Mouse (Mus musculus): ENCODE measurements at regions not wholly inside any gene's neighbourhood (a gene's known extent, or its start where the extent isn't known, plus 50 kb on each side); places are given as distances from the start of the nearest gene placed in this dataset.

- DNase-seq (ENCODE audit: low read depth, low spot score), result no peak
These were observed 188.5 kb upstream of the Adgrl2 start for GRCm38 (mm10) chr3:149178891-149179290.

GRCm38 (mm10) chr3:149174689-149175390, 184.5 kb upstream of the Adgrl2 start:
- DNase-seq (ENCODE audit: low read depth, low spot score), result no peak

GRCm38 (mm10) chr3:149173537-149173936, 183.2 kb upstream of the Adgrl2 start:
- DNase-seq (ENCODE audit: low read depth, low spot score), result no peak

- DNase-seq (ENCODE audit: low read depth, low spot score), result no peak
These were observed 181.4 kb upstream of the Adgrl2 start for GRCm38 (mm10) chr3:149171766-149172165.

- DNase-seq (ENCODE audit: low read depth, low spot score), result no peak
These were observed 179.8 kb upstream of the Adgrl2 start for GRCm38 (mm10) chr3:149170191-149170590.

- DNase-seq (ENCODE audit: low read depth, low spot score), result no peak
These were observed 179.1 kb upstream of the Adgrl2 start for GRCm38 (mm10) chr3:149169442-149169841.

GRCm38 (mm10) chr3:149167997-149168396, 177.6 kb upstream of the Adgrl2 start:
- no peak for DNase-seq (ENCODE audit: low read depth, low spot score)

GRCm38 (mm10) chr3:149164804-149165203, 174.4 kb upstream of the Adgrl2 start:
- DNase-seq (ENCODE audit: low read depth, low spot score), result no peak

GRCm38 (mm10) chr3:149163591-149163990, 173.2 kb upstream of the Adgrl2 start:
- DNase-seq (ENCODE audit: low read depth, low spot score), result no peak

GRCm38 (mm10) chr3:149160833-149161232, 170.5 kb upstream of the Adgrl2 start:
- no peak for DNase-seq (ENCODE audit: low read depth, low spot score)

- DNase-seq (ENCODE audit: low read depth, low spot score), result no peak
These were observed 167.0 kb upstream of the Adgrl2 start for GRCm38 (mm10) chr3:149157381-149157780.

- DNase-seq (ENCODE audit: low read depth, low spot score), result no peak
These were observed 162.0 kb upstream of the Adgrl2 start for GRCm38 (mm10) chr3:149152312-149152711.

GRCm38 (mm10) chr3:149150796-149151195, 160.4 kb upstream of the Adgrl2 start:
- DNase-seq (ENCODE audit: low read depth, low spot score), result no peak

- no peak for DNase-seq (ENCODE audit: low read depth, low spot score)
These were observed 158.3 kb upstream of the Adgrl2 start for GRCm38 (mm10) chr3:149148608-149149007.

GRCm38 (mm10) chr3:149147916-149148315, 157.6 kb upstream of the Adgrl2 start:
- no peak for DNase-seq (ENCODE audit: low read depth, low spot score)

- no peak for DNase-seq (ENCODE audit: low read depth, low spot score)
These were observed 156.3 kb upstream of the Adgrl2 start for GRCm38 (mm10) chr3:149146673-149147072.

- no peak for DNase-seq (ENCODE audit: low read depth, low spot score)
These were observed 150.1 kb upstream of the Adgrl2 start for GRCm38 (mm10) chr3:149140461-149140860.

- DNase-seq (ENCODE audit: low read depth, low spot score), result no peak
These were observed 143.9 kb upstream of the Adgrl2 start for GRCm38 (mm10) chr3:149134028-149134938.

GRCm38 (mm10) chr3:149118806-149119205, 128.5 kb upstream of the Adgrl2 start:
- DNase-seq (ENCODE audit: low read depth, low spot score), result no peak

- no peak for DNase-seq (ENCODE audit: low read depth, low spot score)
These were observed 127.3 kb upstream of the Adgrl2 start for GRCm38 (mm10) chr3:149117684-149118056.

GRCm38 (mm10) chr3:149117018-149117683, 126.8 kb upstream of the Adgrl2 start:
- DNase-seq (ENCODE audit: low read depth, low spot score), result no peak

GRCm38 (mm10) chr3:149116604-149117003, 126.2 kb upstream of the Adgrl2 start:
- no peak for DNase-seq (ENCODE audit: low read depth, low spot score)

Measured in A20 (cell line).